Mouse (Mus musculus) heart, embryonic 15.5 days (tissue): ENCODE results near the gene Gm8994. TPM values are rescaled to one million over a fixed set of nuclear protein-coding genes. Genes with fewer than 3 reads are reported as not detected.

Source experiments
- ATAC-seq: fragments of 200-750 bp; cut with Nextera tagmentation; replicated peaks from 2 replicates; pipeline ENCODE4 v1.8.0; 2017; ENCODE audit warnings: low read depth, moderate TSS enrichment; ENCODE audit not compliant: insufficient number of reproducible peaks, insufficient read depth, low FRiP score
- H3K27ac ChIP-seq: fragments of 300-500 bp; sonication (generic); 2 replicates; pipeline ENCODE4 v1.5.1; 2015; ENCODE audit warnings: mild to moderate bottlenecking, inconsistent platforms
- H3K27me3 ChIP-seq: fragments of 300-500 bp; sonication (generic); 2 replicates; pipeline ENCODE4 v1.6.1; 2015; ENCODE audit warnings: inconsistent platforms
- H3K36me3 ChIP-seq: fragments of 300-500 bp; sonication (generic); 2 replicates; pipeline ENCODE4 v1.6.1; 2015; ENCODE audit warnings: mild to moderate bottlenecking, inconsistent platforms
- H3K4me1 ChIP-seq: fragments of 300-500 bp; sonication (generic); replicated peaks from 2 replicates; pipeline ENCODE4 v1.6.1; 2015; ENCODE audit warnings: inconsistent platforms
- H3K4me2 ChIP-seq: fragments of 300-500 bp; sonication (generic); 2 replicates; pipeline ENCODE4 v1.6.1; 2015; ENCODE audit warnings: inconsistent platforms, mild to moderate bottlenecking, moderate library complexity
- H3K4me3 ChIP-seq: fragments of 300-500 bp; sonication (generic); 2 replicates; pipeline ENCODE4 v1.5.1; 2015; ENCODE audit warnings: mild to moderate bottlenecking, inconsistent platforms
- H3K9ac ChIP-seq: fragments of 300-500 bp; sonication (generic); 2 replicates; pipeline ENCODE4 v1.6.1; 2015; ENCODE audit warnings: mild to moderate bottlenecking, inconsistent platforms
- H3K9me3 ChIP-seq: fragments of 300-500 bp; sonication (generic); replicated peaks from 2 replicates; pipeline ENCODE4 v1.6.1; 2016; ENCODE audit warnings: inconsistent platforms
- WGBS: fragments of 180-500 bp; shearing (Covaris S2); methylation state at CpG from one replicate; pipeline ENCODE4 v1.1.7; 2015; ENCODE audit warnings: mixed read lengths; 5-methylcytosine and 5-hydroxymethylcytosine counted together
- polyA plus RNA-seq: library from polyadenylated mRNA; unstranded; fragments of >200 nt; fragmentation: Nextera tagmentation; extraction: Ambion mirVana; gene quantifications from 2 replicates; pipeline ENCODE4 v1.2.1, GENCODE M21; 2015

The Gm8994 gene
- polyA plus RNA-seq, 1 experiment from 2014 or later, result not detected

DNA sequence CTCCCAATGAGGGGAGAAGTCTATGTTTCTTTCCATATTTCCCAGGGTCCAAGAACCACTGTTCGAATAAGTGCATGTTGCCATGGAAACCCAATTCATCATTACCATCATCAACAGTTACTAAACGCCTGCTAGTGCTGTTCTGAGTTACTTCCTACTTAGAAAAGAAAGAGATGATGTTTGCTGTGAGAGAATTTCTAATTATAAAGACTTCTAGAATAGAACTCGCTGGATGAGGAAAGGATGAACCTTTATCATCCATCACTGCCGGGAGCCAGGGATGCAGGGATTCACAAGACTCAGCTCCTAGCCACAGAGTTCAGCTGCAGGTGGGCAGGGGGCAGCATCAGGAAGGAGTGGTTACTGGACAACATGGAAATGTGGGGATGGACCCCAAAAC is 36.7 kb downstream of the Gm8994 start:
- Histone ChIP-seq H3K9me3 (no peaks in the 10 kb centered on the region), H3K27ac (no peak overlapping the region), H3K4me1 (no peaks in the 10 kb centered on the region), H3K4me3 (no peak overlapping the region), H3K4me2 (no peak overlapping the region), H3K9ac (no peak overlapping the region), H3K36me3 (no peaks in the 10 kb centered on the region), H3K27me3 (no peaks in the 10 kb centered on the region)
- ATAC-seq, result no peak
- 71% methylated on average over 4 of the region's 4 CpGs for WGBS

DNA sequence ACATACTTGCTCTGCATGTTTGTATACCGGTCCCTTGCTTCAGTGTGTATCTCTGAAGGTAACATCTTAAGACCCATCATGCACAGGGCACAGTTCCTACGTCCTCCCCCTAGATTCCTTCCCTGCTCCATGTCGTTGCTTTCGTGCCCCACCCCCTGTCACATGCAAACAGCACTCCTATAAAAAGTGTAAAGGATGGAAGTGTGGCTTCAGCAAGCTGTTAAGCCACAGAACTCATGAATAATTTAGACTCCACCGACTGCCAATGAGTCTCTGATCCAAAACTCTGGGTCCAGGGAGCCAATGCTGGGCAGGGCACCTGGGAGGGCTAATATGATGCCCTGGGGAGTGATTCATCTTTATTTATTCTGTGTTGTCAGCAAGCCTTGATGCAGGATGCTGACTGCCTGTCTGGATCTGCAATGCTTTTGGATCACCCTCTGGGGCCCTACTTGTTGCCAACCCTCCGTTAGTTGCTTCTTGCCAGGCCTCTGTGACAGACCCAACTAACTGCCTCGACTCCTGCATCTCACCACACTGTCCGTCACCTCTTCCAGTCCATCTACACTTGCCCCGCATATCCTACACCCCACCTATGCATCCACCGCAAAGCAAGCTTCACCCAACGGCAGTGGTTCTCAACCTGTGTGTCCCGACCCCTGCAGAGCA is 37.2 kb downstream of the Gm8994 start:
- Histone ChIP-seq H3K4me1 (no peaks in the 10 kb centered on the region), H3K36me3 (no peaks in the 10 kb centered on the region), H3K27ac (no peak overlapping the region), H3K9me3 (no peaks in the 10 kb centered on the region), H3K27me3 (no peaks in the 10 kb centered on the region), H3K4me2 (no peak overlapping the region), H3K4me3 (no peak overlapping the region), H3K9ac (no peak overlapping the region)
- no peak for ATAC-seq
- WGBS, result 73% methylated on average over 12 of the region's 12 CpGs

DNA sequence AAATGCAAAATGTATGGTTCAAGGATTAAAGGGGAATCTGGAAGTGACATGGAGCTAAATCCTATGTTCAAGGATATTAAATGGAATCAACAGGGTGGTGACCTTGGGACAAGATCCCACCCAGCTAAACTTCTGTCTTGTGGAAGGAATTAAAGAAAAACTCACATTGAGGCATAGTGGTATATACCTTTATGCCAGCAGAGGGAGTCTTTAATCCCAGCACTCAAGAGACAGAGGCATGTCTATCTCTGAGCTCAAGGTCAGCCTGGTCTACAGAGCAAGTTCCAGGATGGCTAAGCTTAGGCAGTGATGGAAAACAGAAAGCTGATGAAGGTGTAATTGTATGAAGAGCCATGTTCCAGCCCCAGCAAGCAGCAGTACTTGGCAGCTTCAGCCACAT is 48.8 kb downstream of the Gm8994 start:
- H3K36me3 ChIP-seq, result no peaks in the 10 kb centered on the region
- H3K4me3 ChIP-seq, result no peak overlapping the region

More for the DNA sequence above, 48.8 kb downstream of the Gm8994 start:
- Histone ChIP-seq H3K9me3 (no peaks in the 10 kb centered on the region), H3K4me1 (no peaks in the 10 kb centered on the region), H3K9ac (no peak overlapping the region), H3K27me3 (no peaks in the 10 kb centered on the region), H3K4me2 (no peak overlapping the region), H3K27ac (no peak overlapping the region)
- no peak for ATAC-seq

Other genes starting within 250 kb of the Gm8994 start
- gene Grin2b, start 154.0 kb upstream of the Gm8994 start, polyA plus RNA-seq, result 0.29 and 0.53 TPM in 2 replicates
- not detected in 2 replicates for gene E330021D16Rik, start 88.0 kb downstream of the Gm8994 start, polyA plus RNA-seq
- 30.3 and 32.6 TPM in 2 replicates for gene Atf7ip, start 178.6 kb downstream of the Gm8994 start, polyA plus RNA-seq